Mouse (Mus musculus) lung, adult 2 months (tissue): ENCODE results near the gene Mylpf.

Experiments
- CTCF ChIP-seq: fragments of 200-500 bp; IDR thresholded peaks from 2 replicates; pipeline ENCODE4 v1.5.1; 2011; ENCODE audit warnings: mild to moderate bottlenecking, low read length, control low read depth; ENCODE audit not compliant: insufficient read depth
- POLR2A ChIP-seq: fragments of 200-500 bp; IDR thresholded peaks from 2 replicates; pipeline ENCODE4 v1.6.1; 2011; ENCODE audit warnings: low read depth, mild to moderate bottlenecking, control low read depth, low read length, borderline replicate concordance; ENCODE audit errors: extremely low read depth

GRCm38 (mm10) chr7:127243361-127243867, 34.7 kb downstream of the Mylpf start:
- TF ChIP-seq POLR2A (no peak), CTCF (no peak)
